Mouse (Mus musculus) hindbrain, embryonic 15.5 days (tissue): ENCODE measurements around the gene Rassf4. TPM values are rescaled to one million over a fixed set of nuclear protein-coding genes. Genes with fewer than 3 reads are reported as not detected.

ENCODE experiments used
- ATAC-seq: fragments of 200-750 bp; cut with Nextera tagmentation; 2 replicates; pipeline ENCODE4 v1.8.0; 2017; ENCODE audit warnings: low read depth, moderate number of reproducible peaks, moderate TSS enrichment; ENCODE audit not compliant: low FRiP score
- H3K27ac ChIP-seq: fragments of 300-500 bp; sonication (generic); replicated peaks from 2 replicates; pipeline ENCODE4 v1.5.1; 2015; ENCODE audit warnings: mild to moderate bottlenecking, inconsistent platforms
- H3K27me3 ChIP-seq: fragments of 300-500 bp; sonication (generic); 2 replicates; pipeline ENCODE4 v1.6.1; 2015; ENCODE audit warnings: control low read depth, inconsistent platforms
- H3K36me3 ChIP-seq: fragments of 300-500 bp; sonication (generic); 2 replicates; pipeline ENCODE4 v1.6.1; 2015; ENCODE audit warnings: control low read depth, inconsistent platforms
- H3K4me1 ChIP-seq: fragments of 300-500 bp; sonication (generic); replicated peaks from 2 replicates; pipeline ENCODE4 v1.6.1; 2015; ENCODE audit warnings: control low read depth, inconsistent platforms
- H3K4me2 ChIP-seq: fragments of 300-500 bp; sonication (generic); 2 replicates; pipeline ENCODE4 v1.6.1; 2015; ENCODE audit warnings: moderate library complexity, mild to moderate bottlenecking, inconsistent platforms
- H3K4me3 ChIP-seq: fragments of 300-500 bp; sonication (generic); 2 replicates; pipeline ENCODE4 v1.5.1; 2015; ENCODE audit warnings: mild to moderate bottlenecking, inconsistent platforms
- H3K9ac ChIP-seq: fragments of 300-500 bp; sonication (generic); 2 replicates; pipeline ENCODE4 v1.6.1; 2015; ENCODE audit warnings: inconsistent platforms
- H3K9me3 ChIP-seq: fragments of 300-500 bp; sonication (generic); 2 replicates; pipeline ENCODE4 v1.6.1; 2016; ENCODE audit warnings: control low read depth, inconsistent platforms
- WGBS: fragments of 180-500 bp; shearing (Covaris S2); methylation state at CpG from one replicate; pipeline ENCODE4 v1.1.7; 2015; 5-methylcytosine and 5-hydroxymethylcytosine counted together
- polyA plus RNA-seq: library from polyadenylated mRNA; unstranded; fragments of >200 nt; fragmentation: Nextera tagmentation; extraction: Ambion mirVana; gene quantifications from 2 replicates; pipeline ENCODE4 v1.2.1, GENCODE M21; 2015

The Rassf4 gene
- polyA plus RNA-seq, 1 experiment from 2014 or later = 29.9 TPM

DNA sequence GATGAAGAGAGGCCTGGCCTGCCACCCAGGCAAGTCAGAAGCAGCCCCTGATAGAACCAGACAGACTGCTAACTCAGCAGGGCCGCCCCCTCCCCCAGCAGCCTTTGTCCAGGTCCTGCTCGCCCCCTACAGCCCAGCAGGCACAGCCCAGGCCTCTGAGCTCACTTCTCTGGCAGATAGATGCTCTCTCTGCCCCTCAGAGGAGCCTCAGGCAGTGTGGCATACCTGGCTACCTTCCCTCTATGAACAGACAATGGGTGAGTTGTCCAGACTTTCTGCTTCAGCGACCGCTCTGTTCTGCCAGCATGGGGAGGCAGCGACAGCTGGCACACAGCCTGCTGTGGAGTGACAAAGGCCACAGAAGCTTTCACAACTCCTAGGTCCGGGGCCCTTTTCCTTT lies 3.6 kb downstream of the Rassf4 start:
- Histone ChIP-seq H3K9ac (no peak overlapping the region), H3K4me3 (no peak overlapping the region), H3K27ac (peak overlapping the region; percentile 72), H3K4me1 (peaks cover 54% of the 10 kb centered on the region), H3K9me3 (no peaks in the 10 kb centered on the region), H3K36me3 (no peaks in the 10 kb centered on the region), H3K27me3 (no peaks in the 10 kb centered on the region), H3K4me2 (peak overlapping the region; percentile 93)
- peak; percentile 46 for ATAC-seq
- 16% methylated on average over 6 of the region's 6 CpGs for WGBS

DNA sequence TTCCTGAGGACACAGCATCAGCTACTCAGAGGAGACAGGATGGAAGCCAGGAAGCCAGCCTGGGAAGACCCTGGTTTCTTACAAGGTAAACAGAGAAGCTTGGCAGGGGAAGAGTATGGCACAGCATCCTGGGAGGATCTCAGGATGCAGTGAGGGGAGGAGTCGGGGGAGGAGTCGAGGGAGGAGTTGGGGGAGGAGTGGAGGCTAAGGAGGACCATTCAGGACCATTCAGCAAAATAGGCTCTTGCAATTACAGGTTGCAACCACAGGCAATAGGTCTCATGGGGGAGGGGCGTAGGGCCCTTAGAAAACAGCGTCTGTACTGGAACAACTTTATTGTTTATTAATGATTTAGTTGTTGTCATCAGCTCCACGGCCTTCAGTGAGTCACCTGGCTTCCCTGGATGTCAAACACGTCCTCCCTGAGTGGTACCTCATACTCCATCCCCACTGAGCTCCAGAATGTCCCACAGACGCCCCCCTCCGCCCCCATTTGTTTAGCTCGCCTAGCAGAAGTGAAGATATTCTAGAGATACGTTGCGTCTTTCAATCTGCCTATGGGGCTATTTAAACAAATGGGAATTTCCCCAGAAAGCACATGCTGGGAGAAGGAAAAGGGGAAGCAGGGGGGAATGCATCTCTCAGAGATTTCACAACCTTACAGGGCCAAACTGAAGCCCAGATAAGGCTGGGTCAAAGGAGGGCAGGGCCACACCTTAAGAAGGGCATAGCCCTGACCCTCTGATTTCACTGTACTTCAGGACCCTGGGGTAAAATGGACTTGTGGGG lies 4.9 kb downstream of the Rassf4 start:
- WGBS = 35% methylated on average over 11 of the region's 11 CpGs
- no peak for ATAC-seq
- no peak overlapping the region for H3K4me2 ChIP-seq
- H3K36me3 ChIP-seq = no peaks in the 10 kb centered on the region
- H3K4me3 ChIP-seq = no peak overlapping the region
- H3K9ac ChIP-seq = no peak overlapping the region
- H3K9me3 ChIP-seq = no peaks in the 10 kb centered on the region
- H3K27me3 ChIP-seq = no peaks in the 10 kb centered on the region
- peaks cover 56% of the 10 kb centered on the region for H3K4me1 ChIP-seq
- no peak overlapping the region for H3K27ac ChIP-seq

DNA sequence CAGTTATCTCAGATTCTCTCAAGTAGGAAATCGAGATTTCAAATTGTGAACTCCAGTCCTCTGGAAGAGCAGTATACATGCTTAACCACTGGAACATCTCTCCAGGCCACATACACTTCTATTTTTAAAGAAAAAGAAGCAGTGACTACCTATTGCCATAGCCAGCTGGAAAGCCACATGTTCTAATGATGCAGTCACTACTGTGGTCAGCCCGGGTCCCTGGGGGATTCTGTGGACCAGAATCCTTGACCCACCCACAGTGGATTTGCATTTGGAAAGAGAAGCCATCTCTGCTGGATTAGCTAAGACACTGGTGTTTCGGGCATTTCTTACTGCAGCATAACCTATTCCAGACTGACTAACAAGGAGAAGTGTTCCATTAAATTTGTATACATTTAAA lies 6.4 kb downstream of the Rassf4 start:
- H3K4me1 ChIP-seq = peaks cover 45% of the 10 kb centered on the region
- H3K27ac ChIP-seq = peak overlapping the region; percentile 43
- ATAC-seq = no peak
- H3K4me2 ChIP-seq = no peak overlapping the region
- no peaks in the 10 kb centered on the region for H3K36me3 ChIP-seq
- H3K4me3 ChIP-seq = no peak overlapping the region
- no peak overlapping the region for H3K9ac ChIP-seq
- H3K27me3 ChIP-seq = no peaks in the 10 kb centered on the region
- no peaks in the 10 kb centered on the region for H3K9me3 ChIP-seq
- 57% methylated on average over 3 of the region's 3 CpGs for WGBS

DNA sequence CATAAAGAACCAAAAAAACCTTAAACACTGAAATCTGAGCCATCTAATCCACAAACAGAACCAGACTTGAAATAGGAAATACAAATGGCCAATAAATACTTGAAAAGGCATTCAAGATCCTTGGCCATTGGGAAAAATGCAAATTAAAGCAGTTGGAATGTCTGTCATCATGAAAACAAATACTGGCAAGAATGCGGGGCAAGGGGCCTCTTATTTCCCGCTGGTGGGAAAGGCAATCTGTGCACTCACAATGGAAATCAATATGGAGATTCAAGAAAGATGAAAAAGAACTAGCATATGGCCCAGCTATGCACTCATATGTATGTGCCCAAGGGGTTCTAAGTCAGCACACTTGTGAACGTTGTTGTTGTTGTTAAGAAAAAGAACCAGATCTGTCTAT lies 6.9 kb downstream of the Rassf4 start:
- no peak for ATAC-seq
- H3K4me3 ChIP-seq = no peak overlapping the region
- 15% methylated on average over 3 of the region's 3 CpGs for WGBS
- no peak overlapping the region for H3K9ac ChIP-seq
- no peak overlapping the region for H3K4me2 ChIP-seq
- no peaks in the 10 kb centered on the region for H3K27me3 ChIP-seq
- H3K4me1 ChIP-seq = peaks cover 42% of the 10 kb centered on the region
- no peaks in the 10 kb centered on the region for H3K36me3 ChIP-seq
- peak overlapping the region; percentile 43; the same call in 1 of the 2 replicates for H3K27ac ChIP-seq
- H3K9me3 ChIP-seq = no peaks in the 10 kb centered on the region

DNA sequence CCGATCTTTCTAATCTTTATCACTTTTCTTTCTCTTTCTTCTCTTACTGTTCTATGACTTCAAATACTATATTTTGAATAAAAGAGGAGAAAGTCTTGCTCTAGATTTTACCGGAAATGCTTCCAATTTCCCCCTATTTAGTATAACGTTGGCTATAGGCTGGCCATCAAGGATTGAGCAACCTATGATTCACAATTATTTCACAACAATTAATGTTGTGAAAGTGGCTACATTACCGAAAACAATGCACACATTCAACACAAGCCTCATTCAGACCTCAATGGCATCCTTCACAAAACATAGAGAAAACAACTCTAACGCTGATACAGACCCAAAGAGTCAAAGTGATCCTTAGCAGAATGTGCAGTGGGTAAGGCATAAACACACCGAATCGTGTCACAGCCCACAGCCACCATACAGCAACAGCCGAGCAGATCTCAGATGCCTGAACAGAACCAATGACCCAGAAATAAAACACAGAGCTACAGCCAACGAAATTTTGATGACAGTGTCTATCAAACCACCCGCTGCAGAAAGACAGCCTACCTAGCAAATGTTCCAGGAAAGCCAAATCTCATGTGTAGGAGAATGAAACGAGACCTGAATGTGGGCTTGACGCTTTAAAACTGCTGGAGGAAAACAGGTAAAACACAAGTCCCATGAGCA lies 7.5 kb downstream of the Rassf4 start:
- 55% methylated on average over 12 of the region's 12 CpGs for WGBS
- Histone ChIP-seq H3K9ac (no peak overlapping the region), H3K27me3 (no peaks in the 10 kb centered on the region), H3K4me2 (no peak overlapping the region), H3K9me3 (no peaks in the 10 kb centered on the region), H3K27ac (no peak overlapping the region), H3K4me3 (no peak overlapping the region), H3K4me1 (peaks cover 36% of the 10 kb centered on the region), H3K36me3 (no peaks in the 10 kb centered on the region)
- no peak for ATAC-seq

DNA sequence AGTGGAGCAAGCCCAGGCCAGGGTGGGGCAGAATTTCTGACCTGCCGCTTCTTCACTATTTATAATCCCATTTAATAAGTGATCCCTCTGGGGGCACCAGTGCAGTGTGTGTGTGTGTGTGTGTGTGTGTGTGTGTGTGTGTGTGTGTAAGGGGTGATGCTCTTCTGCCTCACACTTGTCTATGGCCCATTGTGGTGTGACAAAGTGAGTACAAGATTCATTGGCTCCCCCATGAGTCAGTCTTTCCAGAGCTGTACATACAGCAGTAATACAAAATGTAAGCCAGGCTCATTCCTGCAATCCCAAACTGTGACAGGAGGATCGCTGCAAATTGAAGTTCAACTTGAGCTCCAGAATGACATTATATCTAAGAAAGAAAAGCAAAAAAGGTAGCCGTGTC lies 8.9 kb downstream of the Rassf4 start:
- H3K27ac ChIP-seq = no peak overlapping the region
- H3K9ac ChIP-seq = no peak overlapping the region
- peaks cover 22% of the 10 kb centered on the region for H3K4me1 ChIP-seq
- H3K9me3 ChIP-seq = no peaks in the 10 kb centered on the region
- H3K4me3 ChIP-seq = no peak overlapping the region
- no peak for ATAC-seq
- WGBS = 84% methylated on average over 3 of the region's 3 CpGs
- H3K4me2 ChIP-seq = no peak overlapping the region
- H3K36me3 ChIP-seq = no peaks in the 10 kb centered on the region
- H3K27me3 ChIP-seq = no peaks in the 10 kb centered on the region

DNA sequence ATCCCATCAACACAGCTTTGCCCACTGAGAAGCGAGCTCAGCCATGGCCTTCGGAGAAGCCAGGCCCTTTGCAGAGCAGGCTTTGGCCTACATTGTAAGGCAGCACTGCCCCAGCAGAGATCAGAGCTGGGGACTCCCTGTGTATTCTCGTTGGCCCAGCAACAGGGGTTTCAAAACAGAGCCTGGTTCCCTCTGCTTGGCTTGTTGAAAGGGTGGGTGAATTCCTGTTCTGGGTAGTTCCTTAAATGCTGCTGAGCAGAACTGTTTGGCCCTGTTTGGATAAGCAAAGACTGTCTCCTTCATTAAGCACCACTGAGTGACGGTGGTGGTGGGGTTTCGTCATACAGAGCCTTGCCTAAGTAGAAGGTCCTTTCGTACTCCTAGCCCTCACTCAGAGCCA lies 9.7 kb downstream of the Rassf4 start:
- Histone ChIP-seq H3K27me3 (no peaks in the 10 kb centered on the region), H3K4me2 (no peak overlapping the region), H3K9me3 (no peaks in the 10 kb centered on the region), H3K4me1 (peaks cover 19% of the 10 kb centered on the region; the same call in 1 of the 2 replicates), H3K27ac (no peak overlapping the region), H3K4me3 (no peak overlapping the region), H3K9ac (no peak overlapping the region), H3K36me3 (no peaks in the 10 kb centered on the region)
- 77% methylated on average over 6 of the region's 6 CpGs for WGBS
- no peak for ATAC-seq

DNA sequence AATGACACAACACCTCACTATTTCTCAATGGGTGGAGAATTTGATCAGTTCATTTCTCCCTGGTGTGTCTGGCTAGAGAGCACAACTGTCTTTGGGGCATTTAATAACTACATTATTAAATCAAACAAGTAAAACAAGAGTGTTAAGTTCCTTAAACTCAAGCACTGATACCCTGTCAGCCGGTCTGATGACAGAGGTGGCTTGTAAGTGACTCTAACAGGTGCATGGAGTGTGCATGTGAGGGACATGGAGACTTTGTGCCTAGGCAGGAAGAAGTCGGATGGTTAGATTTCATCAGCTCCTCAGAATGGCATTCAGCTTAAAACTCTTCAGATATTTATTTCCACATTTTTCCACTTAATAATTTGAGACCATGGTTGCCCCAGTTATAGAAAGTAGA lies 10.4 kb downstream of the Rassf4 start:
- 94% methylated on average over 2 of the region's 2 CpGs for WGBS
- no peak for ATAC-seq

DNA sequence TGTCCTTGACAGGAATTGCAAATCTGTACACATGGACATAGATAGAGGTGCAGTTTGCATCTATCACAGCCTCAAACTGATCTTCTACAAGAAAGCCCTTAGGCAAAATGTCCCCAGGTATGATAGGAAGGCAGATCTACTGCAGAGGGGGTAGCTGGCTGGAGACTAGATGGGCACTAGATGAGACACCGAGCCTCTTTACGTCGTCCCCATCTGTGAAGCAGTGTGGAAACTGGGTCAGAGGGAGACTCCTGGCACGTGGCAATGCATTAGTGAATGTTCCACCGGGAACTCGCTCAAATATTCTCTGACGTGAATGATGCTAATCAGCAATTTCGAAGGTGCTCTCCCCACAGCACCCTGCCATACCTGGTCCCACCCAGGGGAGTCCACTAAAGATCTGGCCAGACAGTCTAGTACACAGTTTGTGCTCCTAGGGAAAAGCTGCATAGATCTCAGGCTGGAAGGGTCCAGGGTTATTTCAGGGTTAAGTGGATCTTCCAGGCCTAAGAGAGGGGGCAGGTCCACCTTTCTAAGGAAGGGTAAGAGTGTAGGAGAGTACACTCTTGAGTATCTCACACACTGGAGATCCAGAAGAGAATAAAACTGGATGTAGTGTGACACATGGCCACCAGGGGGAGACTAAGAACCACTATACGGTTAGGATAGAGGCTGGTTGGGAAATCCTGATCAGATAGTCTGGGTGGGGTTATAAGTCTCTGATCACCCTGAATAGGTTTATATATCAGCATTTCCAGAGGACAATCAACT lies 19.9 kb downstream of the Rassf4 start:
- 64% methylated on average over 9 of the region's 9 CpGs for WGBS
- H3K9me3 ChIP-seq = no peaks in the 10 kb centered on the region
- peak; percentile 85 for ATAC-seq

More for the DNA sequence above, 10.4 kb downstream of the Rassf4 start:
- no peak overlapping the region for H3K4me2 ChIP-seq
- no peak overlapping the region for H3K9ac ChIP-seq
- no peak overlapping the region for H3K27ac ChIP-seq
- H3K4me1 ChIP-seq = peaks cover 19% of the 10 kb centered on the region; the same call in 1 of the 2 replicates
- H3K4me3 ChIP-seq = no peak overlapping the region
- H3K9me3 ChIP-seq = no peaks in the 10 kb centered on the region
- H3K27me3 ChIP-seq = no peaks in the 10 kb centered on the region
- no peaks in the 10 kb centered on the region for H3K36me3 ChIP-seq

DNA sequence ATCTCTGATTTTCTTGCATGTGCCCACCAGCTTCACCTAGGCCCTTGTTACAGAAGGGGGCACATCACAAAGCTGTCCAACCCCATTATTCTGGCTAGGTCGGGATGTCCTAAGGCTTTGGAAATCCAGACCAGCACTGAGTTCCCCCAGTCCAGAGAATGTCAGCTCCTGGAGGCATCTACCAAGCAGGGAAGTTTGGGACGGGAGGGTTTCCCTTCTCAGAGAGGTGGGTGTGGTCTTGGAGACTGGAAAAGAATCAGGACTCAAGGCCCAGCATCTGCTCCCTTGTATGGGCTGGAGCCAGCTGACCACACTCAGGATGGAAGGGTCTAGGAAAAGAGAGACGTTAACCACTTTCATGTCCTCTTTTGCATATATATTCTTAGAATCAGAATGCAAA lies 20.6 kb downstream of the Rassf4 start:
- ATAC-seq = no peak
- H3K4me1 ChIP-seq = 0 out of 2 replicates have a peak, but pooled peaks cover 2% of the 10 kb centered on the region
- 71% methylated on average over 3 of the region's 3 CpGs for WGBS
- no peak overlapping the region for H3K9ac ChIP-seq
- H3K9me3 ChIP-seq = no peaks in the 10 kb centered on the region
- H3K27me3 ChIP-seq = no peaks in the 10 kb centered on the region
- H3K4me2 ChIP-seq = no peak overlapping the region
- no peak overlapping the region for H3K27ac ChIP-seq
- H3K36me3 ChIP-seq = no peaks in the 10 kb centered on the region
- no peak overlapping the region for H3K4me3 ChIP-seq

More for the DNA sequence above, 19.9 kb downstream of the Rassf4 start:
- H3K27me3 ChIP-seq = no peaks in the 10 kb centered on the region
- no peaks in the 10 kb centered on the region for H3K36me3 ChIP-seq
- no peak overlapping the region for H3K4me3 ChIP-seq
- H3K4me1 ChIP-seq = 0 out of 2 replicates have a peak, but pooled peaks cover 2% of the 10 kb centered on the region
- no peak overlapping the region for H3K4me2 ChIP-seq
- H3K27ac ChIP-seq = no peak overlapping the region
- H3K9ac ChIP-seq = no peak overlapping the region

DNA sequence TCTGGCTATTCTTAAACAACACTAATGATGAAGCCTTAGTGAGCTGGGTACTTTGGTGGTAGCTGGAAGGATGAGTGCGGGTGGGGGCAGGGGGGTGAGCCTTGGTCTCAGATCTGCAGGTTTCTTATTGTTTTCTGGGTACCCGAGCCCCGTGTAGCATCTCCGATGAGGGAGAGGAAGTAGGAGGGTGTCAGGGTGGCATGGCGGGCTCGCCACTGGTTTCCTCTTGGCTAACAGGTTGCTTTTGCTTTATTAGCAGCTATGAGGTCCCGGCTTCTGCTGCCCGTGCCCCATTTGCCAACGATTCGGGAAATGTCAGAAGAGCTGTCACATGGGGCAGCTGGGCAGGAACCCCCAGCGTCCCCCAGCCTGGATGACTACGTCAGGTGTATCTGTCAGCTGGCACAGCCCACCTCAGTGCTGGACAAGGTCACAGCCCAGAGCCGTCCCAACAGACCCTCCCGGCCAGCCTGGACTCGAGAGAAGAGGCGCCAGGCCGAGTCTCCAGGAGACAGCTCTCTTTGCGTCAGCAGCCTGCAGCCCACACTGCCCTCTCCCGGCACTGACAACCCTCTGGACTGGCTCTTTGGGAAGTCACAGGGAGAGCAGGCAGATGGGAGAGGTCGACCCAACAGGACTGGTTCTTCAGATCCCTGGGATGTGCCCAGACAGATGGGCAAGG lies 22.2 kb downstream of the Rassf4 start:
- Histone ChIP-seq H3K9ac (no peak overlapping the region), H3K4me2 (peak overlapping the region; percentile 14; the same call in 1 of the 2 replicates), H3K4me1 (0 out of 2 replicates have a peak, but pooled peaks cover 2% of the 10 kb centered on the region), H3K27me3 (no peaks in the 10 kb centered on the region), H3K9me3 (no peaks in the 10 kb centered on the region), H3K27ac (no peak overlapping the region), H3K36me3 (no peaks in the 10 kb centered on the region), H3K4me3 (no peak overlapping the region)
- WGBS = 78% methylated on average over 20 of the region's 20 CpGs
- ATAC-seq = no peak
